Mouse (Mus musculus) adrenal gland, adult 2 months (tissue): Measurements from ENCODE around the gene Gm13889. TPM values are rescaled to one million over a fixed set of nuclear protein-coding genes. Genes with fewer than 3 reads are reported as not detected.

Experiments used
- DNase-seq: peaks from one replicate; pipeline ENCODE4 v3.0.0; 2021
- polyA plus RNA-seq: library from polyadenylated mRNA; depleted of rRNA; stranded (reverse); fragments of >200 nt; gene quantifications from 2 replicates; pipeline ENCODE4 v1.2.3, GENCODE M21; 2012
- total RNA-seq, 2 experiments: library from RNA; stranded (reverse); gene quantifications; 2 replicates each; pipeline ENCODE4 v1.2.3; 2021

The Gm13889 gene
- total and polyA plus RNA-seq, 3 experiments = 38.1 to 62.0 (median 50.3) TPM

DNA sequence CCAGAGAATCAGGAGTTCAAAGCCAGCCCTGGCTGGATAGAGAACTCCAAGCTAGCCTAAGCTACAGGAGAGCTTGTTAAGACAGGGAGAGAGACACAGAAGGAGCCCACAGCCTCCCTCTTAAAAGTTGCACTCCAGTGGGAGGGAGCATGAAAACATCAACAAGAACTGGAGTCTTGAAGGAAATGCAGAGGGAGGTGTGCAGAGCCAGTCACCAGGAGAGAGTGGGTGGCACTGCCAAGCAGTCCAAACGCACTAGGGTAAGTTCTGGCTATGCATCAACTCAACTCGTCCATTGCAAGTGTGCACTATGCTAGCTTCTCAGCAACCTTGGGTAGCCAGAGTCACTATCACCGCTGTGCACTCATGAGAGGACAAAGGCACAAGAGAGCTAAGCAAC lies 1.2 kb upstream of the Gm13889 start:
- no peak for DNase-seq

- no peak for DNase-seq
Observed at GRCm38 (mm10) chr2:93957785-93958175, 779 bp upstream of the Gm13889 start.

- DNase-seq = peak; percentile 86
Observed at GRCm38 (mm10) chr2:93956331-93956801, 635 bp downstream of the Gm13889 start.

GRCm38 (mm10) chr2:93955886-93956285 lies 1.1 kb downstream of the Gm13889 start:
- DNase-seq = no peak

- peak; percentile 15 for DNase-seq
Observed at GRCm38 (mm10) chr2:93954781-93955578, 2.0 kb downstream of the Gm13889 start.

DNA sequence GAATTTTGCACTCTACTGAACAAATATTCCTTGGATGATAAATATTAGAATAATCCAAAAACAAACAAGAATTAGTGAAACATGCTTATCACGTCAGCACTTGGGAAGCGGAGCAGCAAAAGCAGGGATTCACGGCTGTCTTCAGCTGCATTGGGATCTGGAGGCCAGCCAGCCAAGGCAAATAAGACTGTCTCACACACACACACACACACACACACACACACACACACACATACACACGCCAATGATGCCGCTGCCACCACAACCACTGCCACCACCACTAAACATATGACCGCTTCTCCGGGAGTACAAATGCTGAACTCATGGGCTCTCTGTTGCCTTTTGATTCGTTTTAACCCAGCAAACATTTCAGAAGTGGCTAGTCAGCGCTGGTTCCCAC lies 3.3 kb downstream of the Gm13889 start:
- no peak for DNase-seq

DNA sequence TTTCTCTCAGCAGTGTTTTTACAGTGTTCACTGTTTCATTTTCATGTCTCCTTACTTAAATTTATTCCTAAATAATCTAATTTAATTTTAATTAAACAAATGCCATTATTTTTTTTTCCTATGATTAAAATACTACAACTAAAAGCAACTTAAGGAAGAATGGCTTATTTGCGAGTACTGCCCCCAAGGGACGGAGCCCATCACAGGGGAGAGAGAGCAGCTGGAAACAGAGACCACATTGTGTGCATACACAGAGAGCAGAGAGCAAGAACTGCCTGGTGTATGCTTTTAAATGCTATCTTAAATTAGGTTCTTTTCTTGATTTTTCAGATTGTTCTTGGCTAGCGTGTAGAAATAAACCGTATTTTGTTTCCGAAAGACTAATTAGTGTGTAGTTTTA lies 10.0 kb downstream of the Gm13889 start:
- no peak for DNase-seq

- DNase-seq = no peak
Observed at GRCm38 (mm10) chr2:93944855-93945254, 12.1 kb downstream of the Gm13889 start.

DNA sequence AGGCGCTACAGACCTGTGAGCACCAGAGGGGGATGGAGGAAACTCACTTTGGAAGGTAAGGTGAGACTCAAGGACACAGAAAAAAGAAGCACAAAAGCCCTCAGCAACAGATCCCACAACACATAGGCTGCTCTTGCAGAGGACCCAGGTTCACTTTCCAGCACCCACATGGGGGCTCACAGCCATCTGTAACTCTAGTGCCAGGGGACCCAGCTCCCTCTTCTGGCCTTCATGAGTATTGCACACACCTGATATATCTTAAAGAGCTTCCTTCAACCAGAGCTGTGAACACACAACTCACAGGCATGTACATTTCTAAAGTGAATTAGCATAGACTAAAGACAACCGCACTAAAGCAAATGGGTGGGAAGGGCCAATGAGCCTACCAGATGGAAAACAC lies 12.9 kb downstream of the Gm13889 start:
- DNase-seq = no peak

DNA sequence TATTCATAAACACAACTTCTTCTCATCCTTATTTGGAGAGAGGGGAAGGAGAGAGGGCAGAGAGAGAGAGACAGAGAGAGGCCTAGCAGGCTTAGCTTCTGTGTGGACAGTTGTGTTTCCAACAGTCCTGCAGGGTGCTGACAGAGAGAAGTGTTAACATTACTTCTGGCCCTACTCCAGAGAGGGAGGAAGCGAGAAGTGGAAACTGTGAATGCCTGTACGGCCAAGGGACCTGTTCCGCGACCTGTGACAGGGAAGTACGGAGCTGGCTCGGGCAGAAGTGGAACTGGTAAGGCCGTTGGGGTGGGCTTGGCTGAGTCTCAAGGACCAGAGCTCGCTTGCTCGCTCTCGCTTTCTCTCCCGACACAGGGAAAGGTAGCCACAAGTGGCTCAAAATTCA lies 15.3 kb downstream of the Gm13889 start:
- DNase-seq = no peak

GRCm38 (mm10) chr2:93938534-93938933 lies 18.5 kb downstream of the Gm13889 start:
- DNase-seq = no peak

DNA sequence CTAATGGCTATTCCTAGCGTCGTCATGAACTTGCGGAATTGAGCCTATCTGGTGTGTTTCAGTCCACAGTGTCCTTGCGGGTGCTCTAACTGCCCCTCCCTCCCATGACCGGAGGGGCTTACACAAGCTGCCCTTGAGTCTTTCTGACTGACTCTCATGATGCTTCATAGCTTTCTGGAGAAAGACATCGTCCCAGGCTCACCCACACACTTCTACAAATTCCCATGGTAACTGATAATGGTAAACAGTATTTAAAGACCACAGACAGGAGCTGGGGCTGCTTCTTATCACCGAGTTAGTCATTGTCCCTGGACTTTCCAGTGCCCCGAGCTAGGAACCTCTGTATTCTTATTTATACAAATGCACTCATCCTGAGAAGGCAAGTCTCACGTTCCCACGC lies 28.1 kb downstream of the Gm13889 start:
- peak; percentile 55 for DNase-seq

DNA sequence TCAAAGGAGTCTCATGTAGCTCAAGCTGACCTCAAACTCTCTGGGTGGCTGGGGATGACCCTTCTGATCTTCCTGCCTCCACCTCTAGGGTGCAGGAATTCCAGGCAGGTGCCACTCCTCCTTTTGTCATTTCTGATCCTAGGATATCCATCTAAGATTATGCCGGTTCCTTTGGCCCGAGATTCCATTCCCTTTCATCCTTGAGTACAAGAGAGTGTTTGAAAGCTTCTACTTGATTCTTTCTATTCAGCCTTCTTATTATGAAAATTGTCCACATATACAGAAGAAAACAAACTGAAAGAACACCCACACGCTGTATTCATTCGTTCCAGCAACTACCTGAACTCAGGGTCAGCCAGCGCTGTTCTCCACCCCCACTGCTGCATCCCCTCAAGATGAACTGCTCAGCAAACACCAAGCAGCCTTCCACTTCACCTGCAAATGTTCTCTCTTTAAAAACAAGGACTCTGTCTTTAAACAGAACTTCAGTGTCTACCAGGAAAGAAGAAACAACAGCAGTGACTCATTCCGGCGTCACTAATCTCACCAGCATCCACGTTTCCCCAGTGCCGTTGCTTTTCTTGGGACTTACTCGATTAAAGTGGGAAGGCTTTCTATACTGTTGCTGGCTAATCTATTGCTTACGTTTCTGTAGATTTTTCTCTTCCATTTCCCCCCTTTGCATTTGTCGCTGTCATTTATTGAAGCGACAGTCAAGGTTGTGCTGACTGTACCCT lies 29.1 kb downstream of the Gm13889 start:
- peak; percentile 44 for DNase-seq

DNA sequence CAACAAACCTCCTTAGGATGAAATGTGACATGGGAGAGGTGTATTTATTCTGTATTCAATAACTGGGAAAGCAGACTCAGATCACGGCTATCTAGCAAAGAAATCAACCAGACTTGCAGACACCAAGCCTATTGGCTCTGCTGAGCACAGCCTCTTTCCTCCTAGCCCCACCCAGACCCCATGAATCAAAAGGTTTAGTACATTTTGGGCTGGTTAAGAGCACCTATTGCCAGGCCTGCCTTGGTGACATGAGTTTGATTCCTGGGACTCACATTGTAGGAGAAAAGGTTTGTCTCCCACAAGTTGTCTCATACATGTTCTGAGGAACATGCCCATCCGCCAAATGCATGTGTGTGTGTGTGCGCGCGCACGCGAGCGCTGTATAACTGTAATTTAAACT lies 30.9 kb downstream of the Gm13889 start:
- no peak for DNase-seq

- DNase-seq = peak; percentile 57
Observed at GRCm38 (mm10) chr2:93919093-93919492, 37.9 kb downstream of the Gm13889 start.

DNA sequence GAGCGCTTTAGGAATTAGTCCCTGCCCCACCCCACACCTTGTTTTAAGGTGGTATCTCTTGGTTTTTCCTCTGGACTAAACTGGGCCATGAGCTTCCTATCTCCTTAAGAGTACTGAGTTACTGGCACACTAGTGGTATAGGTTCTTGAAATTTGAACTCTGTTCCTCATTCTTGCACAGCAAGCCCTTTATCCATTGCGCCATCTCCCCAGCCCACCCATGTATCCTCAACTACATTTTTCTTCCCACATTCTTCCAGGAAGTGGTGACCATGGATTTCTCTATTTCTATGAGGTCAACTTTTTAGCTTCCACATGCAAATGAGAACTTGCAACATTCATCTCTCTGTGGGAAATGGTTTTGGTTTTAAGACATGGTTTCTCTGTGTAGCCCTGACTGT lies 43.4 kb downstream of the Gm13889 start:
- DNase-seq = no peak

DNA sequence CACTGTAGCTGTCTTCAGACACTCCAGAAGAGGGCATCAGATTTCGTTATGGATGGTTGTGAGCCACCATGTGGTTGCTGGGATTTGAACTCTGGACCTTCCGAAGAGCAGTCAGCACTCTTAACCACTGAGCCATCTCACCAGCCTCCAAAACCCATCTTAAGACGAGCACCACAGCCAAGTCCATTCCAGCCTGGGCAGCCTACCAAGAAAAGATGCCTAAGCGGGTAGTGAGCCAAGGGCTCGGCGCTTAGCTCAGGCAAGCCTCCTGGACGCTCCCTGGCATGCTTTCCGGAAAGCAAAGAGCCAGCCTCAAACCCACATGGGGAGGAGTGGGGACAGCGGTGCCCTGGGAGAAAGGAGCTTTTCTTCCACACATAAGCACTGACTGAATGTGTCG lies 45.1 kb downstream of the Gm13889 start:
- DNase-seq = peak; percentile 54

GRCm38 (mm10) chr2:93909716-93910115 lies 47.3 kb downstream of the Gm13889 start:
- peak; percentile 42 for DNase-seq

GRCm38 (mm10) chr2:93907519-93908294 lies 49.3 kb downstream of the Gm13889 start:
- peak; percentile 26 for DNase-seq

GRCm38 (mm10) chr2:93906316-93906715 lies 50.7 kb downstream of the Gm13889 start:
- DNase-seq = peak; percentile 58
